Mouse (Mus musculus) CH12.LX (cell line): ENCODE data around the gene Rbl2. TPM values are rescaled to one million over a fixed set of nuclear protein-coding genes. Genes with fewer than 3 reads are reported as not detected.

Experiments used
- DNase-seq: peaks from one replicate; pipeline ENCODE4 v3.0.0-alpha.2; 2013; ENCODE audit errors: extremely low read depth
- H3K27ac ChIP-seq: 2 replicates; pipeline ENCODE4 v1.5.1; 2012; ENCODE audit warnings: low read depth, mild to moderate bottlenecking, control low read depth, moderate library complexity; ENCODE audit not compliant: insufficient read depth
- H3K27me3 ChIP-seq: replicated peaks from 2 replicates; pipeline ENCODE3; 2012; ENCODE audit warnings: inconsistent platforms
- H3K36me3 ChIP-seq, 2 experiments: replicated peaks in 1 of 2; 2 replicates each; pipeline versions ENCODE3 to v1.6.1; 2012; ENCODE audit warnings: inconsistent platforms in 1 of 2, low read length in 1 of 2, mild to moderate bottlenecking in 1 of 2, mixed read lengths in 1 of 2, moderate library complexity in 1 of 2; ENCODE audit not compliant: control insufficient read depth in 1 of 2, insufficient read depth in 1 of 2
- H3K4me1 ChIP-seq, 2 experiments: 2 replicates each; pipeline ENCODE4 v1.6.1; 2012; ENCODE audit warnings: inconsistent platforms in 1 of 2, moderate library complexity in 1 of 2; ENCODE audit not compliant: insufficient read depth in 2 of 2, control insufficient read depth in 1 of 2
- H3K4me2 ChIP-seq: 2 replicates; pipeline ENCODE4 v1.6.1; 2012; ENCODE audit warnings: low read depth, mild to moderate bottlenecking, control low read depth; ENCODE audit not compliant: poor library complexity, insufficient read depth, severe bottlenecking
- H3K4me3 ChIP-seq, 3 experiments: fragments of 150-350 bp in 1 of 3; sonication (generic) in 1 of 3; replicated peaks in 1 of 3; 2 replicates each; pipeline versions ENCODE3 to v1.5.1; 2011 to 2012; ENCODE audit warnings: low read depth in 2 of 3, low read length in 2 of 3, mild to moderate bottlenecking in 2 of 3, moderate library complexity in 2 of 3, control low read depth in 1 of 3, improper control_type of control experiment in 1 of 3, inconsistent platforms in 1 of 3, mixed read lengths in 1 of 3; ENCODE audit not compliant: poor library complexity in 1 of 3
- H3K79me2 ChIP-seq: replicated peaks from 2 replicates; pipeline ENCODE4 v1.6.1; 2012; ENCODE audit warnings: mild to moderate bottlenecking, moderate library complexity; ENCODE audit not compliant: control insufficient read depth, poor library complexity, insufficient read depth, severe bottlenecking; ENCODE audit errors: extremely low read depth
- H3K9ac ChIP-seq: 2 replicates; pipeline ENCODE4 v1.6.1; 2012; ENCODE audit warnings: low read depth, mild to moderate bottlenecking, control low read depth, moderate library complexity; ENCODE audit not compliant: insufficient read depth
- H3K9me3 ChIP-seq: replicated peaks from 2 replicates; pipeline ENCODE3; 2012; ENCODE audit warnings: low read length, inconsistent platforms, mixed read lengths
- CHD2 ChIP-seq: IDR thresholded peaks from 2 replicates; pipeline ENCODE4 v1.6.1; 2011; ENCODE audit warnings: low read length, improper control_type of control experiment
- ELF1 ChIP-seq: IDR thresholded peaks from 2 replicates; pipeline ENCODE4 v1.6.1; 2014; ENCODE audit warnings: low read depth, mild to moderate bottlenecking, inconsistent platforms, low read length, improper control_type of control experiment
- ETS1 ChIP-seq: conservative IDR thresholded peaks from 2 replicates; pipeline ENCODE4 v1.6.1; 2012; ENCODE audit warnings: low read depth, mild to moderate bottlenecking, inconsistent platforms, low read length, improper control_type of control experiment, moderate library complexity
- GABPA ChIP-seq: IDR thresholded peaks from 2 replicates; pipeline ENCODE4 v1.6.1; 2012; ENCODE audit warnings: low read depth, low read length, improper control_type of control experiment, inconsistent platforms; ENCODE audit not compliant: insufficient replicate concordance
- HCFC1 ChIP-seq: IDR thresholded peaks from 2 replicates; pipeline ENCODE4 v1.6.1; 2012; ENCODE audit warnings: low read depth, mild to moderate bottlenecking, inconsistent platforms, low read length, improper control_type of control experiment
- IRF4 ChIP-seq: IDR thresholded peaks from 2 replicates; pipeline ENCODE4 v1.6.1; 2014; ENCODE audit warnings: low read depth, mild to moderate bottlenecking, inconsistent platforms, low read length, improper control_type of control experiment
- JUND ChIP-seq: conservative IDR thresholded peaks from 2 replicates; pipeline ENCODE4 v1.6.1; 2011; ENCODE audit warnings: low read depth, low read length, improper control_type of control experiment
- MAFK ChIP-seq: IDR thresholded peaks from 2 replicates; pipeline ENCODE4 v1.6.1; 2011; ENCODE audit warnings: low read length, improper control_type of control experiment; ENCODE audit not compliant: insufficient replicate concordance
- MAX ChIP-seq: IDR thresholded peaks from 2 replicates; pipeline ENCODE4 v1.6.1; 2011; ENCODE audit warnings: low read length, improper control_type of control experiment
- MEF2A ChIP-seq: IDR thresholded peaks from 2 replicates; pipeline ENCODE4 v1.6.1; 2014; ENCODE audit warnings: low read depth, mild to moderate bottlenecking, inconsistent platforms, low read length, improper control_type of control experiment, borderline replicate concordance
- MYC ChIP-seq: IDR thresholded peaks from 2 replicates; pipeline ENCODE4 v1.6.1; 2011; ENCODE audit warnings: low read depth, mild to moderate bottlenecking, improper control_type of control experiment, low read length
- NRF1 ChIP-seq: IDR thresholded peaks from 2 replicates; pipeline ENCODE4 v1.6.1; 2014; ENCODE audit warnings: low read depth, mild to moderate bottlenecking, inconsistent platforms, low read length, improper control_type of control experiment, moderate library complexity
- PAX5 ChIP-seq: IDR thresholded peaks from 2 replicates; pipeline ENCODE4 v1.6.1; 2012; ENCODE audit warnings: low read length, inconsistent platforms, mixed read lengths
- RAD21 ChIP-seq: IDR thresholded peaks from 2 replicates; pipeline ENCODE4 v1.6.1; 2011; ENCODE audit warnings: low read depth, mild to moderate bottlenecking, low read length, improper control_type of control experiment, moderate library complexity
- SIN3A ChIP-seq: IDR thresholded peaks from 2 replicates; pipeline ENCODE4 v1.6.1; 2012; ENCODE audit warnings: low read length, improper control_type of control experiment, inconsistent platforms
- SMC3 ChIP-seq: IDR thresholded peaks from 2 replicates; pipeline ENCODE4 v1.6.1; 2011; ENCODE audit warnings: low read depth, low read length, improper control_type of control experiment
- TBP ChIP-seq: conservative IDR thresholded peaks from 2 replicates; pipeline ENCODE4 v1.6.1; 2011; ENCODE audit warnings: low read depth, low read length, improper control_type of control experiment
- TCF12 ChIP-seq: IDR thresholded peaks from 2 replicates; pipeline ENCODE4 v1.6.1; 2014; ENCODE audit warnings: low read depth, mild to moderate bottlenecking, inconsistent platforms, low read length, improper control_type of control experiment
- UBTF ChIP-seq: IDR thresholded peaks from 2 replicates; pipeline ENCODE4 v1.6.1; 2012; ENCODE audit warnings: low read depth, mild to moderate bottlenecking, inconsistent platforms, low read length, improper control_type of control experiment, moderate library complexity
- USF1 ChIP-seq: IDR thresholded peaks from 2 replicates; pipeline ENCODE4 v1.6.1; 2014; ENCODE audit warnings: low read depth, mild to moderate bottlenecking, inconsistent platforms, low read length, improper control_type of control experiment
- USF2 ChIP-seq: conservative IDR thresholded peaks from 2 replicates; pipeline ENCODE4 v1.6.1; 2011; ENCODE audit warnings: low read depth, low read length, improper control_type of control experiment
- ZC3H11A ChIP-seq: IDR thresholded peaks from 2 replicates; pipeline ENCODE4 v1.6.1; 2012; ENCODE audit warnings: low read depth, mild to moderate bottlenecking, inconsistent platforms, low read length, improper control_type of control experiment
- ZKSCAN1 ChIP-seq: IDR thresholded peaks from 2 replicates; pipeline ENCODE4 v1.6.1; 2012; ENCODE audit warnings: low read depth, inconsistent platforms, low read length, improper control_type of control experiment, borderline replicate concordance
- dilution Hi-C: fragments of 300-500 bp; cut with MboI; formaldehyde crosslinking; loops from 2 replicates; pipeline ENCODE4 v1.14.3; 2020; ENCODE audit warnings: low sequenced_read_pairs; ENCODE audit not compliant: extremely low pct_unique_long_range_greater_than_20kb, extremely low pct_ligation_motif_present
- in situ Hi-C: fragments of 300-500 bp; cut with MboI; formaldehyde crosslinking; loops from 3 replicates; pipeline ENCODE4 v1.14.3; 2019; ENCODE audit warnings: low sequenced_read_pairs, low pct_ligation_motif_present, low pct_unique_long_range_greater_than_20kb, mixed read lengths
- polyA plus RNA-seq: library from polyadenylated mRNA; unstranded; fragments of >175 nt; gene quantifications from 2 replicates; pipeline ENCODE4 v1.2.1, GENCODE M21; 2012; ENCODE audit warnings: low read depth; ENCODE audit not compliant: insufficient read length
- total RNA-seq, 2 experiments: library from RNA; depleted of rRNA; stranded (reverse); fragments of 300-350 nt in 1 of 2; fragments of >200 nt in 1 of 2; gene quantifications; 2 replicates each; pipeline ENCODE4 v1.2.3; 2012 to 2014

Rbl2 gene
- total and polyA plus RNA-seq, 3 experiments: 19.0 to 21.9 (median 19.2) TPM

DNA sequence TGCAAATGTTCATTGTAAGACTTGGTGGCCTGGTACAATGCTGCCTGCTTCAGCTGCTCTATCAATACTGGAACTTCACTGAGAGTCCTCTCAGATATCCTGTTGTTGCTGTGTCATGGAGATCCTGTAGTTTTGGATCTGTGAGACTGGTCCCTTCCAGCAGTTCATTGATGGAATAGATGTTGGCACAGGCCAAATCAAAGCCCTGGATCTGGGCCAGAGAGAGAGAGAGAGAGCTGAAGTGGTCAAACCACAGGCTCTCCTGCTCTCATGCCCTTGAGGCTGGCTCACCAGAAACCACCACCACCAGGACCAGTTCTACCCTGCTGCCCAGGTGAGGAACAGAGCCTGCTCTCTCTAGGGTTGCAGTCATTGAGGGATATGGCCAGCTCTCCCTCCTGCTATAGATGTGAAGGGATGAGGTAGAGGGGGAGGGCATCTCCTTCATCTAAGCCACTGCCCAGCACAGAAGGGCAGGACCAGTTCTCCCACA is 10.7 kb upstream of the Rbl2 start:
- no peak overlapping the region for H3K4me2 ChIP-seq
- dilution Hi-C loops: no loop called here
- H3K4me1 ChIP-seq: peaks cover 0 to 16% of the 10 kb centered on the region in 2 experiments
- H3K9ac ChIP-seq: no peak overlapping the region
- no peak overlapping the region for H3K27ac ChIP-seq
- peaks cover 0 to 25% of the 10 kb centered on the region in 2 experiments for H3K36me3 ChIP-seq
- no peaks in the 10 kb centered on the region for H3K27me3 ChIP-seq
- in situ Hi-C loops: no loop called here
- TF ChIP-seq ZC3H11A: no peak
- no peak for TF ChIP-seq TBP
- no peak for TF ChIP-seq CHD2
- no peak for TF ChIP-seq NRF1
- no peak for TF ChIP-seq ELF1
- TF ChIP-seq SMC3: no peak
- no peak for TF ChIP-seq JUND
- TF ChIP-seq MYC: no peak
- TF ChIP-seq USF1: no peak
- no peak for TF ChIP-seq RAD21
- H3K79me2 ChIP-seq: no peaks in the 10 kb centered on the region
- no peak for DNase-seq
- H3K4me3 ChIP-seq: no peak overlapping the region
- no peaks in the 10 kb centered on the region for H3K9me3 ChIP-seq

- Histone ChIP-seq H3K9ac (peak overlapping the region; percentile 9; the same call in 1 of the 2 replicates), H3K36me3 (peaks cover 0 to 22% of the 10 kb centered on the region in 2 experiments), H3K27ac (no peak overlapping the region), H3K27me3 (no peaks in the 10 kb centered on the region), H3K4me1 (peaks cover 4 to 20% of the 10 kb centered on the region in 2 experiments), H3K79me2 (no peaks in the 10 kb centered on the region), H3K4me3 (peak overlapping the region in 1 of 3 experiments; percentile 60), H3K4me2 (peak overlapping the region; percentile 84; the same call in 1 of the 2 replicates), H3K9me3 (no peaks in the 10 kb centered on the region)
- in situ Hi-C loops: no loop called here
- DNase-seq: no peak
- dilution Hi-C loops: no loop called here
- no peak for TF ChIP-seq MAX
- TF ChIP-seq SIN3A: no peak
- no peak for TF ChIP-seq USF2
- TF ChIP-seq ETS1: no peak
- TF ChIP-seq ZKSCAN1: no peak
- no peak for TF ChIP-seq PAX5
- TF ChIP-seq RAD21: no peak
- no peak for TF ChIP-seq HCFC1
- TF ChIP-seq GABPA: no peak
- no peak for TF ChIP-seq MEF2A
- no peak for TF ChIP-seq NRF1
- no peak for TF ChIP-seq UBTF
- TF ChIP-seq TCF12: no peak
- no peak for TF ChIP-seq IRF4
- no peak for TF ChIP-seq TBP
- no peak for TF ChIP-seq MAFK
Measured at GRCm38 (mm10) chr8:91059884-91060510, 9.9 kb upstream of the Rbl2 start.
